Mouse (Mus musculus) hindbrain, embryonic 14.5 days (tissue): ENCODE measurements around the gene Faap20. TPM values are rescaled to one million over a fixed set of nuclear protein-coding genes. Genes with fewer than 3 reads are reported as not detected.

Experiments used
- ATAC-seq: fragments of 200-750 bp; cut with Nextera tagmentation; 2 replicates; pipeline ENCODE4 v1.8.0; 2017; ENCODE audit warnings: moderate number of reproducible peaks, mild to moderate bottlenecking, moderate TSS enrichment, moderate library complexity; ENCODE audit not compliant: low FRiP score
- DNase-seq: peaks from one replicate; pipeline ENCODE4 v3.0.0-alpha.2; 2015; ENCODE audit warnings: low spot score
- H3K27ac ChIP-seq: fragments of 300-500 bp; sonication (generic); 2 replicates; pipeline ENCODE4 v1.5.1; 2014; ENCODE audit warnings: mild to moderate bottlenecking, moderate library complexity
- H3K27me3 ChIP-seq: fragments of 300-500 bp; sonication (generic); 2 replicates; pipeline ENCODE4 v1.6.1; 2014; ENCODE audit warnings: mild to moderate bottlenecking, low read length, mixed read lengths; ENCODE audit not compliant: control insufficient read depth, insufficient read depth
- H3K36me3 ChIP-seq: fragments of 300-500 bp; sonication (generic); replicated peaks from 2 replicates; pipeline ENCODE4 v1.6.1; 2014; ENCODE audit not compliant: control insufficient read depth, insufficient read depth
- H3K4me1 ChIP-seq: fragments of 300-500 bp; sonication (generic); replicated peaks from 2 replicates; pipeline ENCODE4 v1.6.1; 2014; ENCODE audit warnings: antibody characterized with exemption, low read length, mixed read lengths; ENCODE audit not compliant: control insufficient read depth, insufficient read depth
- H3K4me2 ChIP-seq: fragments of 300-500 bp; sonication (generic); replicated peaks from 2 replicates; pipeline ENCODE4 v1.6.1; 2014; ENCODE audit warnings: mild to moderate bottlenecking, moderate library complexity
- H3K4me3 ChIP-seq: fragments of 300-500 bp; sonication (generic); replicated peaks from 2 replicates; pipeline ENCODE4 v1.5.1; 2014; ENCODE audit warnings: mild to moderate bottlenecking, low read length
- H3K9ac ChIP-seq: fragments of 300-500 bp; sonication (generic); 2 replicates; pipeline ENCODE4 v1.6.1; 2014
- H3K9me3 ChIP-seq: fragments of 300-500 bp; sonication (generic); 2 replicates; pipeline ENCODE4 v1.6.1; 2016; ENCODE audit warnings: low read length; ENCODE audit not compliant: control insufficient read depth
- WGBS: fragments of 180-500 bp; shearing (Covaris S2); extraction: QIAGEN DNeasy Blood & Tissue Kit; methylation state at CpG from one replicate; pipeline ENCODE4 v1.1.7; 2014; 5-methylcytosine and 5-hydroxymethylcytosine counted together
- polyA plus RNA-seq: library from polyadenylated mRNA; unstranded; fragments of >200 nt; fragmentation: Nextera tagmentation; extraction: Ambion mirVana; gene quantifications from 2 replicates; pipeline ENCODE4 v1.2.1, GENCODE M21; 2014

Gene Faap20
- 69.0 and 76.0 TPM in 2 replicates for polyA plus RNA-seq

- no peaks in the 10 kb centered on the region for H3K9me3 ChIP-seq
- peaks cover 20% of the 10 kb centered on the region for H3K4me1 ChIP-seq
- peak within 1 kb of the TSS; percentile 92 for H3K9ac ChIP-seq
- DNase-seq (peak; percentile 83), ATAC-seq (peak; percentile 91)
- H3K4me2 ChIP-seq = peak within 1 kb of the TSS; percentile 96
- 0% methylated on average over 37 of the region's 58 CpGs for WGBS
- no peaks in the 10 kb centered on the region; the same call in 1 of the 2 replicates for H3K36me3 ChIP-seq
- H3K27me3 ChIP-seq = no peaks in the 10 kb centered on the region
- H3K4me3 ChIP-seq = peak within 1 kb of the TSS; percentile 65
- H3K27ac ChIP-seq = peak within 1 kb of the TSS; percentile 95
Measured at GRCm38 (mm10) chr4:155249648-155250351, at the start of gene Faap20. Gene Faap20 (plus strand): TSS chr4:155249802.

DNA sequence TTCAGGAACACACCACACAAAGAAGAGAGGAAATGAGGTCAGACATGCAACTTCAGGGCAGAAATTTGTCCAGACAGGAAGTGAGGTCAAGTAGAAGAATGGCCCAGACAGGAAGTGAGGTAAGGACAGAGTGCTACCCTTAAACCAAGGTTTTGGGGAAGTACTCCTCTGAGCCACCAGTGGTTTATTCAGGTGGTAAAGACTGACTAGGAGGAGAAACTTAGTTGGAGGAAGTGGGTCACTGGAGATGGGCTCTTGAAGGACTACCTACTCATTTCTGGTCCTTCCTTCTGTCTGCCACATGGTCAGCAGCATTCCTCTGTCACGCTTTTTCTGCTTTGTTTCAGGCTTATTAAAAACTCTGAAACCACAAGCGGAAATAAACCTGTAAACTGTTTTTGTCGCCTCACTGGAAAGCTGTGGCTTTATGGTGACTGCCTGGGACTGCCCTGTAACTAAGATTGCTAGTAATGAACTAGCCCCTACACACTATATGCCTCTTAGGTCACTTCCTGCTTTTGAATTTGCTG, 48.7 kb upstream of the Faap20 start:
- Histone ChIP-seq H3K27ac (0 out of 2 replicates have a peak overlapping the region, but pooled peaks have one; percentile 14), H3K27me3 (no peaks in the 10 kb centered on the region), H3K4me1 (peaks cover 50% of the 10 kb centered on the region), H3K36me3 (no peaks in the 10 kb centered on the region), H3K4me3 (no peak overlapping the region), H3K9me3 (no peaks in the 10 kb centered on the region), H3K4me2 (no peak overlapping the region), H3K9ac (no peak overlapping the region)
- ATAC-seq = no peak
- no peak for DNase-seq
- WGBS = 83% methylated on average over 3 of the region's 3 CpGs

GRCm38 (mm10) chr4:155201764-155202163, 47.8 kb upstream of the Faap20 start:
- DNase-seq = no peak
- H3K27ac ChIP-seq = no peak overlapping the region
- H3K36me3 ChIP-seq = no peaks in the 10 kb centered on the region
- no peaks in the 10 kb centered on the region for H3K27me3 ChIP-seq
- ATAC-seq = no peak
- WGBS = 90% methylated on average over 7 of the region's 7 CpGs
- peaks cover 48% of the 10 kb centered on the region for H3K4me1 ChIP-seq
- no peak overlapping the region for H3K9ac ChIP-seq
- no peaks in the 10 kb centered on the region for H3K9me3 ChIP-seq
- H3K4me3 ChIP-seq = no peak overlapping the region
- H3K4me2 ChIP-seq = no peak overlapping the region

DNA sequence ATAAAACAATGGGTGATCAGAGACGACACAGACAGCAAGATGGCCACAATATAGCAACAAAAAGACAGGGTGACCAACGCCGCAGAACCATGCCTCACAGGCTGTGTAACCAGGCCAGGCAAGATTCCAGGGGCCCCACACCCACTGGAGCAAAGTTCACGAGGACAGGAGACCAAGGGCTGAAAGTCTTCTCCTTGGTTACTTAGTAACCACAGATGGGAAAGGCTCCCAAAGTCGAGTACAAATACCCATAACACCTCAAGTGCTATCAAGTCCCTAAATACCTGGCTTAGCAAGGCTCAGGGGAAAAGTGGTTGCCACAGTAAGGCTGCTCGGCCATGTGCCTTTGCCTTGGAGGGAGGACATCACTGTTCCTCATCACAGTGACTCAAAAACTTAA, 43.7 kb upstream of the Faap20 start:
- no peak overlapping the region for H3K27ac ChIP-seq
- H3K36me3 ChIP-seq = no peaks in the 10 kb centered on the region
- 60% methylated on average over 6 of the region's 6 CpGs for WGBS
- ATAC-seq = no peak
- H3K9ac ChIP-seq = no peak overlapping the region
- no peaks in the 10 kb centered on the region for H3K27me3 ChIP-seq
- peaks cover 42% of the 10 kb centered on the region for H3K4me1 ChIP-seq
- H3K4me3 ChIP-seq = no peak overlapping the region
- no peak overlapping the region for H3K4me2 ChIP-seq
- no peak for DNase-seq
- no peaks in the 10 kb centered on the region for H3K9me3 ChIP-seq

DNA sequence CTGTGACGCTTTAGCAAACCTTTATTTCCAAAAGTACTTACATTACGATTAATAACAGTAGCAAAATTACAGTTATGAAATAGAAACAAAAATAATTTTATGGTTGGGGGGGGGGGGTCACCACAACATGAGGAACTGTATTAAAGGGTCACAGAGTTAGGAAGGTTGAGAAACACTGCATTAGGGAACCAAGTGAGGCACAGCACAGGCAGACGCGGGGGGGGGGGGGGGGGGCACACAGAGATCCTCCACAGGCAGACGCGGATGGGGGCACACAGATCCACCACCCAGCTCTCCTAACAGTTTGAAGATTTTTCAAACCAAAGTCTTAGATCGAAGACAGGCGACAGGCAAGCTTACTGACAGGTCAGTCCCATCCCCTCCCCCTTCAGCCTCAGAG, 43.1 kb upstream of the Faap20 start:
- Histone ChIP-seq H3K4me3 (no peak overlapping the region), H3K9me3 (no peaks in the 10 kb centered on the region), H3K4me1 (peaks cover 39% of the 10 kb centered on the region), H3K4me2 (no peak overlapping the region), H3K9ac (no peak overlapping the region), H3K36me3 (no peaks in the 10 kb centered on the region), H3K27ac (no peak overlapping the region), H3K27me3 (no peaks in the 10 kb centered on the region)
- 68% methylated on average over 6 of the region's 8 CpGs for WGBS
- ATAC-seq = no peak
- DNase-seq = no peak

DNA sequence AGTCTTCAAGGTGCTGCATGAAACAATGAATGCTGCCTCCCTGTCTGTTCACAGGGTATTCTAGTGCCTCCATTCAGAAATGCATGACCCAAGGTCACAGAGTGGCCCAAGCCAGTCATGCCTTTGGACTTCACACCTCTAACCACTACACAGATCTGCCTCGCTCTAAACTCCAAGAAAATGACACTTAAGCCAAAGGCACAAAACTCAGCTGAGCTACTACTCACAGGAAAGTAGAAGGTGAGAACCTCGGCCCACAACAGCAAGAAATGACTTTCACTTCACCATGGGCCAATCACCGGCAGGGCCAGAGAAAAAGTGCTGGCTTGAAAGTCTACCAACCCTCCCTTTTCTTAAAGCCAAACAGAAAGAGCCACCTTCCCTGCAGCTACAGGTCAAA, 41.8 kb upstream of the Faap20 start:
- WGBS = 42% methylated on average over 3 of the region's 3 CpGs
- no peak overlapping the region for H3K4me3 ChIP-seq
- H3K4me1 ChIP-seq = peaks cover 42% of the 10 kb centered on the region
- no peaks in the 10 kb centered on the region for H3K9me3 ChIP-seq
- DNase-seq = no peak
- H3K4me2 ChIP-seq = no peak overlapping the region
- no peaks in the 10 kb centered on the region for H3K27me3 ChIP-seq
- H3K9ac ChIP-seq = no peak overlapping the region
- H3K27ac ChIP-seq = no peak overlapping the region
- no peaks in the 10 kb centered on the region for H3K36me3 ChIP-seq
- ATAC-seq = no peak

DNA sequence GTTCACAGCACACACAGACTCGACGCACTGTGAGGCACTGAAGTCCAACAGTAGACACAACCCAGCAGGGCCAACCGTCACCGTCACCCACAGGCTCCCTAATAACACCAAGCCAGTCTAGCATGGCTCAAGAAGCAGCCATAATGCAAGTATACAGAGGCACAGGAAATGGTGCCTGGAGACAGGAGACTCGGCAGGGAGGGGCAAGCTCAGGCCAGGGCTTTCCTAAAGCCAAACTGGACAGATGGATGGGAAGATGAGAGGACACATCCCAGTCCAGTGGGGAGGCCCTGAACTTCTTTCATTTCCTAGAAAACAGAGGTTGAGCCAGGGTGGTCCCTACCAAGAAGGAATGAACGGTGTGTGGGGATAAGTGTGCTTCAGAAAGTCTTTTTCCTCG, 41.0 kb upstream of the Faap20 start:
- ATAC-seq (no peak), DNase-seq (no peak)
- H3K27ac ChIP-seq = 0 out of 2 replicates have a peak overlapping the region, but pooled peaks have one; percentile 26
- H3K9me3 ChIP-seq = no peaks in the 10 kb centered on the region
- H3K9ac ChIP-seq = no peak overlapping the region
- no peak overlapping the region for H3K4me3 ChIP-seq
- no peak overlapping the region for H3K4me2 ChIP-seq
- H3K27me3 ChIP-seq = no peaks in the 10 kb centered on the region
- WGBS = 40% methylated on average over 7 of the region's 7 CpGs
- H3K36me3 ChIP-seq = no peaks in the 10 kb centered on the region
- H3K4me1 ChIP-seq = peaks cover 49% of the 10 kb centered on the region

- Histone ChIP-seq H3K36me3 (no peaks in the 10 kb centered on the region), H3K9me3 (no peaks in the 10 kb centered on the region), H3K27ac (no peak overlapping the region), H3K4me3 (no peak overlapping the region), H3K4me2 (no peak overlapping the region), H3K9ac (no peak overlapping the region), H3K4me1 (peaks cover 54% of the 10 kb centered on the region), H3K27me3 (no peaks in the 10 kb centered on the region)
- ATAC-seq = no peak
- DNase-seq = no peak
Measured at GRCm38 (mm10) chr4:155209079-155209478, 40.5 kb upstream of the Faap20 start.

DNA sequence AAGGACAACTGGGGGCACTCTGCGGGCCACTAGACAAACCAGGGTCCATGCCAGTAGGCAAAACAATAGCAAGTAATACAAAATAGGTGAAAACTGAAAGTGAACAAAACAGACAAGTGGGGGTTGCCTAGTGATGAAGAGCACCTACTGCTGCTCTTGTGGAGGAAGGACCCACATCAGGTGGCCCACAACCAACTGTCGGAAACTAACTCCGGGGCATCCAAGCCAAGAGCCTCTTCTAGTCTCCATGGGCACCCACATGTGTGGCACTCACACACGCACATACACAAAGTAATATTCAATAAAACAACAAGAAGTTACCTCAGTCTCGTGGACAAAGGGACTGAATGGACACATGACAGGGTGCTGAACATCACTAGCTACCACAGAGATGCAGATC, 40.1 kb upstream of the Faap20 start:
- H3K4me1 ChIP-seq = peaks cover 58% of the 10 kb centered on the region
- WGBS = 95% methylated on average over 5 of the region's 5 CpGs

More for the DNA sequence above, 40.1 kb upstream of the Faap20 start:
- Histone ChIP-seq H3K27ac (no peak overlapping the region), H3K9ac (no peak overlapping the region), H3K4me2 (no peak overlapping the region), H3K36me3 (no peaks in the 10 kb centered on the region), H3K4me3 (no peak overlapping the region), H3K27me3 (no peaks in the 10 kb centered on the region), H3K9me3 (no peaks in the 10 kb centered on the region)
- DNase-seq (no peak), ATAC-seq (no peak)
